Mouse (Mus musculus): Measurements from ENCODE around the gene Shc3.

Shc3 gene

GRCm38 (mm10) chr13:51568911-51569684 lies at the start of gene Shc3:
Shc3 (minus strand) TSS chr13:51569419.
- no peak for DNase-seq (ENCODE audit: low spot score in 2 of 2)

DNA sequence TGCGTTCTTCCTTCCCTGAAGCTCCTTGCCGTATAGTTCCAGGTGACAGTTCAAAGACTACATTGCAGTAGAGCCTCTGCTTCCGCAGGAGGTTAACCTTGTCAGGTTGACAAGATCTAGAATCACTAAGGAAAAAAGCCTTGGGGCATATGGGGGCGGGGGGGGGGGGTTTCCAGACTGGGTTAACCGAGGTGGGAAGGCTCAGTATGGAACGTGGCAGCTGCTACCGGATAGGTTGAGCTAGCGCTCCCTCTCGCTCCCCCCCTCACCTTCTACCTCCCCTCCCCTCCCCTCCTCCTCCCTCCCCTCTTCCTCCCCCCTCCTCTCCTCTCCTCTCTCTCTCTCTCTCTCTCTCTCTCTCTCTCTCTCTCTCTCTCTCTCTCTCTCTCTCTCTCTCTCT lies 49.4 kb upstream of the Shc3 start:
- no peak for DNase-seq (ENCODE audit: low spot score in 2 of 2)

- DNase-seq (ENCODE audit: low spot score in 2 of 2): no peak
Observed at GRCm38 (mm10) chr13:51617861-51618260, 48.6 kb upstream of the Shc3 start.

- DNase-seq (ENCODE audit: low spot score in 2 of 2): no peak
Observed at GRCm38 (mm10) chr13:51617306-51617705, 48.1 kb upstream of the Shc3 start.

DNA sequence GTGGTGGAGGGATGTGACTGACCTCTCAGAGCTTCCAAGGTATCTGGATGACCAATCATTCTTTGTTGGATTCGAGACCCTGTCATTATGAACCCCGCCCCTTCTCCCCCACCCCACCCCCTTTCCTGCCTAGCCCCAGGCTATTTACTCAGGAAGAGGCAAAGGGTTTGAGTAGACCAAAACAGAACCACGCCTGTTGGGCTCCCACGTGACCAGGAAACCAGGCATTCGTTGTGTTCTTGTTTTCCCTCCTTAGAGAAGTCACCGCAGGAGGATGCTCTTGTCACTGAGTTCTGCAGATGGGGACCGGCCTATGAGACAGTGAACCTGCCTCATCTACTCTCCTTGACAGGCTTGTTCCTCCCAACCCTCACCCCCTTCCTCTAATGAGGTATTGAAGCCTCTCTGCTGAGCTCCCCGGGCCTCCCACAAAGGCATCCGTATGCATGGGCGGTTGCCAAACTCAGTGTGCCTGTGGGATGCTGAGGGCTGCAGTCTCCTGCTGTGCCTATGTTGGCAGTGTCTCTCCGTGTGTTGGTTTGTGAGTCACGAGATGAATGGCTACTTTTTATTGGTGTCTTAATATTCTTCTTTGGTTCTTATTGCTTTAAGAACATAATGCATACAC lies 47.3 kb upstream of the Shc3 start:
- no peak for DNase-seq (ENCODE audit: low spot score in 2 of 2)

DNA sequence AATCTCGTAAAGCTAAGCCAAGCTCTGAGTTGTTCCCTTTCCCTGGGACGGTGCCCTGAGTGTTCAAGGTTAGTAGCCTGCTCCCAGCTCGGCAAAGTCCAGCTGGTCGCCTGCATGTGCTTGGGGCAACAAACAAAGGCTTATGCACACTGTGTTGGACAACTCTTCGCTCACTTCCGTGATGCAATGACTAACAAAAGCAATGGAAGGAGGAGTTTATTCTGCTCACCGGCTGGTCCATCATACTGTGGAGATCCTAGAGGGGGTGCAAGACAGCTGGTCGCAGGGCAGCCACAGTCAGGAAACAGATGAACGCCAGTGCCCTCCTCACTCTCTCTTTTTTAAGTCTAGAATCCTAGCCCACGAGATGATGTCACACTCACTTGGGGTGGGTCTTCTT lies 46.6 kb upstream of the Shc3 start:
- DNase-seq (ENCODE audit: low spot score in 2 of 2): no peak

- no peak for DNase-seq (ENCODE audit: low spot score in 2 of 2)
Observed at GRCm38 (mm10) chr13:51611500-51611899, 42.3 kb upstream of the Shc3 start.

DNA sequence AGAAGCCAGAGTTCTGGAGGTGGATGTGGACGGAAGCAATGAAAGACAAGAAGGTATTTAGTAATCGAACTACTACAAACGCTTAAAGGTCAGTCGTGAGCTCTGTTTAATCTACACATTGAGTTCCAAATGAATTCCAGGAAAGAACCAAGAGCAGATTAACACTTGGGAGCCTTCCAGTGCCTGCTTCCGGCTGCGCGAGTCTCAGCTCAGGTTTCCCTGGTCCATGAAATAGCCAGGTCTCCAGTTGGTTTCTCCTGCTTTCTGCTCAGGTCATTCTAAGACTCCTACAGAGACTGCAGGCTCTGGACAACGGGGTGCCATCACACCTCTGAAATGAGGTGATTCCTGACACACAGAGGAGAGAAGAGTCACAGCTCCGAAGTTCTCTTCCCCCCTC lies 41.8 kb upstream of the Shc3 start:
- no peak for DNase-seq (ENCODE audit: low spot score in 2 of 2)

DNA sequence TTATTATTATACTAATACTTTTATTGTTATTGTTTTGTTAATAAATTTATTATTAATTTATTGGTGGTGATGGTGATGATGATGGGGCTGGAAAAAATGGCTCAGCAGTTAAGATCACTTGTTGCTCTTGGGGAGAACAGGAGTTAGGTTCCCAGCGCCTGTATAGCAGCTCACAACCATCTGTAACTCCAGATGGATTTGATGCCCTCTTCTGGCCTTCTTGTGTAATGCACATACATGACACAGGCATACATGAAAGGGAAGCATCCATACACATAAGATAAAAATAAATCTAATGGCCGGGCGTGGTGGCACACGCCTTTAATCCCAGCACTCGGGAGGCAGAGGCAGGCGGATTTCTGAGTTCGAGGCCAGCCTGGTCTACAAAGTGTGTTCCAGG lies 40.0 kb upstream of the Shc3 start:
- no peak for DNase-seq (ENCODE audit: low spot score in 2 of 2)

DNA sequence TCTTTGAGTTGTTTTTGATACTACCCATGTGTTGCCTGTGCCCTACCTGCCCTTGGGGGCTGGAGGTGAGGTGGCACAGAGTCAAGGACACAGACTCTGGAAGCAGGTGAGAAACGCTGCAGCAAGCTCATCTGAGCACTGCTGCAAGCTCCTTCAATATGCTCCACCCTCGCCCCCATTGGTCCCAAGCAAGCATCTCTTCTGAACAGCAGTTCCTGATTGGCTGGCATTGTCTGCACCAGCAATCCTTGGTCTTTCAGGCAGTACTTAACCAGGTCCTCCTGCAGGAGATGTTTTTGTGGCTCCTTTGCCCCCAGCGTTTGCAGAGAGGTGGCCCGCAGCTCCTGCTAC lies 34.6 kb upstream of the Shc3 start:
- no peak for DNase-seq (ENCODE audit: low spot score in 2 of 2)

DNA sequence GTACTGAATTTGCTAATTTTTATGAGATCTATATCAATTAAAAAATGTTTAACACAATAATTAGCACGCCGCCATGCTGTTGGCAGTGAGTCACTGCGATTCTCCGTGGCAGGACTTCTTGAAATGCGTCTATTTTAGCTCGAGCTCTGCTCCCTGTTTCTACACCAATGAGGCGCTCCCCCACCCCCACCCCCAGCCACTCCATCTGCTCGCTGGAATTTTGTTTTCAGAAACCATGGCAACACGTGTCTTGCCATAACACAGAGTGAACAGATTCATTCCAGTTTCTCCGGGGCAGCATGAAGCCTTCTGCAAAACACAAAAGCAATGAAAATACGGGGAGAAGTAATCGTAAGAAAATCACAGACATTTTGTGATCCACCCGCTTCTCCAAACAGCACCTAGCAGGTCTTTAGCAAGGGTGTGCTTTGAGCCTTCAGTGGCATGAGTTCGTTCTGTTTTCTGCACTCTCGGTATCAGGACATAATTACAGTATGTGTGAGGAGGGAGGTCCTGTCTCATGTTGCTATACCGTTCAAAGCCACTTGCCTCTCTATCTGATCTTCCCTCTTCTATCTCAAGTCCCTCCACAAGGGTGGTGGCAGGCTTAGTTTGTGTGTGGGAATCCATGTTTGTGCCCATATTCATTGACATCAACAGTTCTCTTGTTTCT lies 34.1 kb upstream of the Shc3 start:
- DNase-seq (ENCODE audit: low spot score in 2 of 2): no peak

GRCm38 (mm10) chr13:51602764-51603163 lies 33.5 kb upstream of the Shc3 start:
- no peak for DNase-seq (ENCODE audit: low spot score in 2 of 2)

- DNase-seq (ENCODE audit: low spot score in 2 of 2): no peak
Observed at GRCm38 (mm10) chr13:51600169-51600568, 30.9 kb upstream of the Shc3 start.

GRCm38 (mm10) chr13:51598063-51598462 lies 28.8 kb upstream of the Shc3 start:
- DNase-seq (ENCODE audit: low spot score in 2 of 2): no peak

GRCm38 (mm10) chr13:51595404-51595803 lies 26.2 kb upstream of the Shc3 start:
- DNase-seq (ENCODE audit: low spot score in 2 of 2): no peak

- no peak for DNase-seq (ENCODE audit: low spot score in 2 of 2)
Observed at GRCm38 (mm10) chr13:51594656-51595311, 25.6 kb upstream of the Shc3 start.

- no peak for DNase-seq (ENCODE audit: low spot score in 2 of 2)
Observed at GRCm38 (mm10) chr13:51588005-51588404, 18.8 kb upstream of the Shc3 start.

GRCm38 (mm10) chr13:51582204-51582603 lies 13.0 kb upstream of the Shc3 start:
- DNase-seq (ENCODE audit: low spot score in 2 of 2): no peak

DNA sequence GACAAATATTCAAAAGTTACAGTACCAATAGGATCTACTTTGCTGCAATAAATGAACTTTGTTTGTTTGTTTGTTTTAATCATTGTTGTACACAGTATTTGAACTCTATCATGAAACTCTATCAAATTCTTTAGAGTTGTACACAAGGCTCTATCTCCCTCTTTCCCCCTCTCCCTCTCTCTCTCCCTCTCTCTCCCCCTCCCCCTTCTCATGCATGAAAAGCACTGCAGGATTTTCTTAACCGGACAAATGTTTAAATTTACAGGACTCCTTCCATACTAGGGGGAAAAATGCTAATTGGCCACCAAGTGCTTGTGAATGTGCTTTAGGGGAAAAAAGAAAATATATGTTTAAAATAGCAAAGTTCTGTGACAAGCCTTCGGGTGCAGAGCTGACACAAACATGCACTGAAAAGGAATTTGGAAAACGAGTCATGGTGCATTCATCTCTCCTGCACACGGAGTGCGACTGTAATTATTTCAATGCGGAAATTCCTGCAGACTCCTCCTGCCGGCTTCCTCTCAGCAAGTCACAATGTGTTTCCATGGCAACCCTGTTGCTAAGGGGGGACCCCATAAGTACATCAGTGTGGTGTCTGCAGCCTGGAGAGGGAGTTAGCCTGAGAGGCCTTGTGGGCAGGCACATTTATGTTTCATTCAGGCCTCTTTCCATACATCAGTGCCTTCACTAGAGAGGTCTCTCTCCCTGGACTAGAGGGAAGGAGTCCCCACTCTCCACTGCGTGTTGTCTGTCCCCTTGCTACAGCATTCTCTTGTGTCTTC lies 11.2 kb upstream of the Shc3 start:
- no peak for DNase-seq (ENCODE audit: low spot score in 2 of 2)

- DNase-seq (ENCODE audit: low spot score in 2 of 2): no peak
Observed at GRCm38 (mm10) chr13:51573849-51574248, 4.6 kb upstream of the Shc3 start.

DNA sequence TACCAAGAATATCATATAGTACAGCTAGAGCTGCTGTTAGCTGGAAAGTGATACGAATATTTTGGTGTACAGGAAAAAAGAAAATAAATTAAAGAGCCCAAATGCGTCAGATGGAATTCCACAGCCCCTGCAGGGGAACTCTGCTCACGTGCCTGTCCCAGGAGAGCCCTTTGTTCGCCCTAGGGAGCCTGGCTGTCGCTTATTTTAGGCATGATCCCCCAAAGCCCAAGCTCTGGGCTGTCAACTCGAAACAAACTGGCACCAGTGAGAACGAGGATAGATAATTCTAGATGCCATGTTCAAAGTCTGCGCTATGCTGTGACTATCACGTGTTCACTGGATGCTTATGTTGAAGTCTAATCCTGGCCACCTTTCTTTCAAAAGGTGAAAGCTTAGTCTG lies 892 bp upstream of the Shc3 start:
- no peak for DNase-seq (ENCODE audit: low spot score in 2 of 2)

GRCm38 (mm10) chr13:51569685-51570068 lies 458 bp upstream of the Shc3 start:
- DNase-seq (ENCODE audit: low spot score in 2 of 2): no peak
